Mouse (Mus musculus) liver, postnatal 0 days (tissue): ENCODE measurements around the gene Tigar.

Experiments used
- CTCF ChIP-seq: sonication (generic); IDR thresholded peaks from 2 replicates; pipeline ENCODE4 v1.5.1; 2016; ENCODE audit warnings: antibody characterized with exemption, low read depth
- EP300 ChIP-seq: IDR thresholded peaks from 2 replicates; pipeline ENCODE4 v1.6.1; 2016; ENCODE audit warnings: antibody characterized with exemption, low read depth, mild to moderate bottlenecking

- no peak for TF ChIP-seq CTCF
- TF ChIP-seq EP300: no peak
These were observed 49.4 kb downstream of the Tigar start for GRCm38 (mm10) chr6:127059975-127060374.
